Mouse (Mus musculus) G1E (cell line): ENCODE data around the gene Rfx8.

Source experiments
- CTCF ChIP-seq: IDR thresholded peaks from 2 replicates; pipeline ENCODE4 v1.5.1; 2012; ENCODE audit warnings: low read depth, low read length, inconsistent platforms, mixed read lengths
- TAL1 ChIP-seq: conservative IDR thresholded peaks from 2 replicates; pipeline ENCODE4 v1.6.1; 2012; ENCODE audit warnings: low read depth, low read length, inconsistent platforms, mixed read lengths

DNA sequence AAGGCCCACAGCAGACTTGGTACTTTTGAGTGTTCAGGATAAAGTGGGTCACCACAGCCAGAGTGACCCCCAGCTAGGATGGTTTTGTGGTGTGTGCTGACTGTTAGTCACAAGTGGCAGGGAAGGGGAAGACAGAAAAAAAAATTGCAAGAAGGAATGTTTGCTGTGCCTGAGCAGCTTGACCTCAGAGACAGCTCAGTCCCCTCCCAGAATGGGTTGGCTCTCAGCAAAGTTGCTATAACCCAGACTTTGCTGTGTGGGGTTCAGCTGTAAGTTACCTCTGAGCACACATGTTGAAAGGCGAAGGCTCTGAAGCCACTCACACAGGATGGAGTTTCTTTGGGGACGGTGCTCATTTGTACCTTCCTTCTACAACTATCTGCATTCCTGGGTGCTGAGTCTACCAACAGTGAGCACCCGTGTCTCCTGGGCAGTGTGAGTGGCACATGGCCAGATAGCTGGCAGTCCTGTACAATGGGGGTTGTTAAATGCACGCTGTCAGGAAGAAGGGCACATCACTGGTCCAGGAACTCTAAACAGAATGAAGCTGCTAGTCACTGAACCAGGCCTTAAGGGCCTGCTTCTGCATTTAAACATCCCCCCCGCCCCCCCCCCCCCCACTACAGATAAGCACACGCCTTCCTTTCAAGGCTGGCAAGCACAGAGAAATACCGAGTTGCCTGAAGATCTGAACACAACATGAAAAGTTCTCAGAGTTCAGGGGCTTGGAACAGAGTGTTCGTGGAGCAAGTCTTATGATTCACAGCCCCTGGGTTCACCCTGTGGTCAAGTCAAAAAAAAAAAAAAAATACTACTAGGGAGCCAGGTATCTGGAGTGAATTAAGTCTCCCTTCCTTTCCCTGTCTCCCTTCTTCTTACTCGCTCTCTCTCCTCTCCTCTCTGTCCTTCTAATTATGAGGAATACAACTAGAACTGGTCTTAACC is 38.7 kb upstream of the Rfx8 start:
- TF ChIP-seq CTCF, result no peak
- no peak for TF ChIP-seq TAL1
